Mouse (Mus musculus): ENCODE measurements around the gene Sec14l1. TPM values are rescaled to one million over a fixed set of nuclear protein-coding genes. Genes with fewer than 3 reads are reported as not detected.

The Sec14l1 gene
- polyA plus RNA-seq, 1 experiment from 2014 or later = 53.4 TPM

DNA sequence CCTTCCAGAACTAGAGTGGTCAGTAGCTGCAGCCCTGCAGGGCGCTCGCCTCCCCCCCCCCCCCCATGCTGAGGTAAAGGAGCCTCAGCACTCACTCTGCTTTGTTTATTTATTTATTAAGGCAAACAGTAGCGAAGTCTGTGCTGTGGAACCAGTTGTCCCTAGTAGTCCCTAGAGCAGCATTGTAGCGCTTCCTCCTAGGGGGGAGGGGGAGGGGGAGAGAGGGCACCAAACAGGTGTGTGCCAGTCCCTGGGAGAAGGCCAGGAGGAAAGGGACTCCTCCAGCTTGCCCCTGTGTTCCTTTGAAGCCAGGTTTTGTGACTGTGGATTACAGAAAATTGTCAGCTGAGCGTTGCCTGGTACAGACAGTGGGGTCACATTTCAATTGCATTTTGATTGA is 4.8 kb downstream of the Sec14l1 start:
- ATAC-seq (ENCODE audit: insufficient number of reproducible peaks, low FRiP score) = no peak
- H3K9me3 ChIP-seq (replicated peaks) = no peaks in the 10 kb centered on the region
- WGBS = 55% methylated on average over 5 of the region's 5 CpGs
- no peak overlapping the region for H3K4me3 ChIP-seq
- H3K27ac ChIP-seq (ENCODE audit: poor library complexity, severe bottlenecking) = peak overlapping the region; percentile 75
- H3K9ac ChIP-seq = peak overlapping the region; percentile 56; the same call in 1 of the 2 replicates
- H3K4me2 ChIP-seq = peak overlapping the region; percentile 18; the same call in 1 of the 2 replicates
- peaks cover 87% of the 10 kb centered on the region for H3K4me1 ChIP-seq (replicated peaks)
- no peaks in the 10 kb centered on the region for H3K27me3 ChIP-seq (replicated peaks)
- peaks cover 24% of the 10 kb centered on the region for H3K36me3 ChIP-seq

DNA sequence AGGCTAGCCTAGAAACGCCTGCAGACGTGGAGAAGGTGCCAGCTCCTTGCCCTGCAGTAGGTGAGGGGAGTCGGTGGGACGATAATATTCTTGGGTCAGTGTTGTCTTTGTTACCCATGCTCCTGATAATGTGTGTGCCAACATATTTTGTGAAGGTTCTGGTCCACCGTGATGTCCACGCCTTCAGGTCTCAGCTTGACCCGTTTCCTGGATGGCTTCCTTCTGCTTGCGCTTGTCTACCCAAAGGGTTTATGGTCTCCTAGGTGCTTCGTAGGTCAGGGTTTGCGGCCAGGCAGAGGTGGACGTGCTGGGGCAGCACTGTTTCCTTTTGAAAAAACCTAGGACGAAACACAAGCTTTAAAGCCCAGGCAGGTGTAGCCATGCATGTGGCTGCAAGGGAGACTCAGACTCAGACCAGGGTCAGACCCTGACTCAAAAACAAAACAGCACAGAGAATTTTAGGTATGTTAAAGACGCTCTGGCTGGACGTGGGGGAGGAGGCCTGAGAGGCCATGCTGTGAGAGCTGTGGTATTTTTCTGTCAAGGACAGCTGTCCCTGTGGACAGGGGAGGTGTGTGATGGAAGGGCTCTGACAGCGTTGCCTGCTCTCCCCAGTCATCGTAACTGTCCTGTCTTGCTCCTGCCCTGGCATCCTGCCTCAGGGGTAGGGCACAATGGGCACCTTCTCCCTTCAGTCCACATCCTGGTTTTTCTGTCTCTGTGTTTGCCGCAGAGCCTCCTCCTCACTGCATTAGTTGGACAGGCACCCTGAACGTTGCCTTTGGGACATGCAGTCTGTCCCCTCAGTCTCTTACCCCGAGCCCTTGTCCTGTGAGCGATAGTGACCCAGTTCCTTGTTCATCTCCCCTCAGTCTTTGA is 5.6 kb downstream of the Sec14l1 start:
- ATAC-seq (ENCODE audit: insufficient number of reproducible peaks, low FRiP score) = no peak
- no peaks in the 10 kb centered on the region for H3K27me3 ChIP-seq (replicated peaks)
- peaks cover 24% of the 10 kb centered on the region for H3K36me3 ChIP-seq
- H3K4me2 ChIP-seq = peak overlapping the region; percentile 30
- peak overlapping the region; percentile 75 for H3K27ac ChIP-seq (ENCODE audit: poor library complexity, severe bottlenecking)
- no peaks in the 10 kb centered on the region for H3K9me3 ChIP-seq (replicated peaks)
- H3K9ac ChIP-seq = peak overlapping the region; percentile 53
- peaks cover 94% of the 10 kb centered on the region for H3K4me1 ChIP-seq (replicated peaks)
- 31% methylated on average over 20 of the region's 20 CpGs for WGBS
- no peak overlapping the region for H3K4me3 ChIP-seq

DNA sequence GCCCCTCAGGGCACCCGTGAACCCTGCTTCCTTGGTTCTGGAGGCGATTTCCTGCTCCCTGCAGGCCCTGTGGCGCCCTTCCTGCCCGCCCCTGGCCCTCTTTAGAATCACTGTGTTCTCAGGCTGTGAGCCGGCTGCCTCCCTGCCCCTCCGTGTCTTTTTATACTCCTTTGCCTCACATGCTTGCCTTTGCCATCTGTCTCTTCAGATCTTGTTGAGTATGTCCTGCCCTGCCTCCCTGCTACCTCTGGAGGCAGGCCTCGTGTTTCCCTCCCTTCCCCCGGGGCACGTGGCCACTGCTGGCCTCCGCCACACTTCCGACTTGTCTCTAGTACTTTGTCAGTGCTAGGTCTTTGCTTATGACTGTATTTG is 6.2 kb downstream of the Sec14l1 start:
- peaks cover 24% of the 10 kb centered on the region for H3K36me3 ChIP-seq
- peak overlapping the region; percentile 75 for H3K27ac ChIP-seq (ENCODE audit: poor library complexity, severe bottlenecking)
- whole genome bisulfite sequencing = 26% methylated on average over 11 of the region's 11 CpGs
- ATAC-seq (ENCODE audit: insufficient number of reproducible peaks, low FRiP score) = no peak
- H3K27me3 ChIP-seq (replicated peaks) = no peaks in the 10 kb centered on the region
- H3K9ac ChIP-seq = peak overlapping the region; percentile 53
- H3K4me1 ChIP-seq (replicated peaks) = peaks cover 98% of the 10 kb centered on the region
- no peaks in the 10 kb centered on the region for H3K9me3 ChIP-seq (replicated peaks)
- no peak overlapping the region for H3K4me3 ChIP-seq
- H3K4me2 ChIP-seq = peak overlapping the region; percentile 30

DNA sequence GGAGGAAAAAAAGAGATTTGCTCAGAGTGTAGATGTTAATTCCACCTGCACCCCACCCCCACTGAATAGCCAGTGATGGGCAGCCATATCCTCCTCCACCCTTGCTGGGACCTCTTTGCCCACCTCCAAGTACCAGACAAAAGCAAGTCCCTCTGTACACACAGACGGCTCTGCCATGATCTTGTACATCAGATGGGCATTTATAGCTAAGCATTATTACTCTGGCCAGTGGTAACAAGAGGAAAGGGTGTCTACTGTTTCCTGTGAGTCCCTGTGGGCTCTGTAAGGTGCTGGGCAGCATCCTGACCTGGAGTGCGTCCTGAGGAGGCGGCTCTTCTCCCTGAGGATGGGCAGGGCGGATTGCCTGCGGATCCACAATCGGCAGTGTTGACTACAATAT is 7.0 kb downstream of the Sec14l1 start:
- H3K27ac ChIP-seq (ENCODE audit: poor library complexity, severe bottlenecking) = no peak overlapping the region
- no peak overlapping the region for H3K4me2 ChIP-seq
- WGBS = 85% methylated on average over 6 of the region's 6 CpGs
- H3K9me3 ChIP-seq (replicated peaks) = no peaks in the 10 kb centered on the region
- H3K27me3 ChIP-seq (replicated peaks) = no peaks in the 10 kb centered on the region
- no peak overlapping the region for H3K4me3 ChIP-seq
- no peak overlapping the region for H3K9ac ChIP-seq
- H3K36me3 ChIP-seq = peaks cover 24% of the 10 kb centered on the region
- ATAC-seq (ENCODE audit: insufficient number of reproducible peaks, low FRiP score) = no peak
- H3K4me1 ChIP-seq (replicated peaks) = peaks cover 98% of the 10 kb centered on the region

DNA sequence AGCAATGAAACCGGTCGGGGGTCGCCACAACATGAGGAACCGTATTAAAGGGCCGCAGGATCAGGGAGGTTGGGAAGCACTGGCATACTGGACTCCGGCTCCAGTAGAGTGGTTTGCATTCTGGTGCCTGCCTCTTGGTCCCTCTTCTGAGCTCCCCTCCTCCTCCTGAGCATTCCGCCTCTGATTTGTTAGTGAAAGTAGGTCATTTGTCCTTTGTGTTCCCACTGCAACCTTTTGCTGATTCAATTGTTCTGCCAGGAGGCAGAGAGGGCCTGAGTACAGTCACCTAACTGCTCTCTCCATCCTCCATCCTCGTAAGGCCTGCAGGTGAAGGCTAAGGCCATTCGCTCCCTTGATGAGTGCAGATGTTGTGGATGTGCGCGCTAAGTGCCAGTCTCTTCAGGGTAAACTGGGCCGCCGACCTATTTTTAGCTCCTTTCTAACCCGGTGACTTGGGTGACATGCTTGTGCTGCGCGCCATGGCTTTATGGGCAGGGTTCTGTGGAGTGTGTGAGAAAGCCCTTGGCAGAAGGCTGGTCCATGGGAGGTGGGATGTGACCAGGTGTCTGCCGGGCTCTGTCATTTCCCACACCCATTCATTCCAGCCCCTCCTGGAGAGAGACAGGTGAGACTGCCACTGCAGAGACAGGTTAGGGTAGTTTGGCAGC is 8.6 kb downstream of the Sec14l1 start:
- Histone ChIP-seq H3K4me3 (no peak overlapping the region), H3K36me3 (peaks cover 11% of the 10 kb centered on the region), H3K27me3 (replicated peaks) (no peaks in the 10 kb centered on the region), H3K27ac (ENCODE audit: poor library complexity, severe bottlenecking) (peak overlapping the region; percentile 82), H3K4me1 (replicated peaks) (peaks cover 98% of the 10 kb centered on the region), H3K9me3 (replicated peaks) (no peaks in the 10 kb centered on the region), H3K4me2 (peak overlapping the region; percentile 46), H3K9ac (peak overlapping the region; percentile 56; the same call in 1 of the 2 replicates)
- WGBS = 68% methylated on average over 17 of the region's 17 CpGs
- ATAC-seq (ENCODE audit: insufficient number of reproducible peaks, low FRiP score) = no peak

DNA sequence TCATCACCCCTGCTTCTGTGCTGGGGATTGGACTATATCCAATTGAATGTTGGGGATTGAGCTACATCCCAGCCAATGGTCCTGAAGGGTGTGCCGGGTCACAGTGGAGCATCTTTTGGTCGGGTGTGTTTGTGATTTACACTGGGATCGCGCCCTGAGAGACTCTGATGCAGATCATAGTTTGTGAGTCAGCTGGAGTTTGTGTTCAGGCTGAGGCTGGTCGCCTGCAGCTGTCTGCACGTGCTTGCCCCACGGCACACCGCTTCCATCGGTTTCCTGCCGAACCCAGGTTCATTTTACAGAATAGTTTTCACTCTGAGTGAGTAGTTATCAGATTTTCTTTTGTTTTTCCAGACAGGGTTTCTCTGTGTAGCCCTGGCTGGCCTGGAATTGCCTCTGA is 9.6 kb downstream of the Sec14l1 start:
- no peak for ATAC-seq (ENCODE audit: insufficient number of reproducible peaks, low FRiP score)
- H3K9ac ChIP-seq = no peak overlapping the region
- 62% methylated on average over 10 of the region's 10 CpGs for WGBS
- 0 out of 2 replicates have a peak overlapping the region, but pooled peaks have one; percentile 46 for H3K4me2 ChIP-seq
- H3K4me3 ChIP-seq = no peak overlapping the region
- peak overlapping the region; percentile 82 for H3K27ac ChIP-seq (ENCODE audit: poor library complexity, severe bottlenecking)
- H3K4me1 ChIP-seq (replicated peaks) = peaks cover 98% of the 10 kb centered on the region
- H3K36me3 ChIP-seq = peaks cover 11% of the 10 kb centered on the region
- no peaks in the 10 kb centered on the region for H3K27me3 ChIP-seq (replicated peaks)
- H3K9me3 ChIP-seq (replicated peaks) = no peaks in the 10 kb centered on the region

DNA sequence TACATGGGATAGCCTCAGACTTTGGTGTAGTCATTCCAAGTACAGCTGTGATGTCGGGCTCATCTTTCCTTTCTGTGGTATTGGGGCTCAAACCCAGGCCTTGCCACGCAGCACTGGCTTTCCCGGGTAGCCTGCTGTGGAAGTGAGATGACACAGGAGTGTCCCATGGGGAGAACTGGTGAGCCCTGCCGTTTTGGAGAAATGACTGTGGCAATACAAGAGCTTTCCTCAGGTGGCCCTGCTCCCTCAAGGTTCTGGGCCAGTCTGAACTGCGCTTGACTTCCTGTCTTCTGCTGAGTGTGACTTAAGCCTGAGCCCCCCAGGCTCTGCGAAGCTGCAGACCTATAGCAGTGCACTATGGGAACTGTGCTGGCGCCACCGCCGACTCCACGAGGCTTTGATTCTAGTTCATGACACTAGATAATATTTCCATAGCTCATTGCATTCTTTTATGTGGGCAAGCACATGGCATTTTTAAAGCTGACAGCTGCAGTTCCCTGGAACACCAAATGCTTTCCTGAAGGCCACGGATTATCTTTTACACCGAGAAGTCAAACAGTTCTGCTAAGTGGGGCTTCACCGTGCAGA is 12.4 kb downstream of the Sec14l1 start:
- H3K27ac ChIP-seq (ENCODE audit: poor library complexity, severe bottlenecking) = peak overlapping the region; percentile 97
- H3K4me2 ChIP-seq = peak overlapping the region; percentile 51
- H3K9me3 ChIP-seq (replicated peaks) = no peaks in the 10 kb centered on the region
- H3K9ac ChIP-seq = peak overlapping the region; percentile 28
- peaks cover 87% of the 10 kb centered on the region for H3K4me1 ChIP-seq (replicated peaks)
- no peaks in the 10 kb centered on the region for H3K27me3 ChIP-seq (replicated peaks)
- ATAC-seq (ENCODE audit: insufficient number of reproducible peaks, low FRiP score) = 0 out of 2 replicates have a peak, but pooled peaks have one; percentile 34
- 35% methylated on average over 13 of the region's 13 CpGs for WGBS
- H3K36me3 ChIP-seq = peaks cover 4% of the 10 kb centered on the region; the same call in 1 of the 2 replicates
- H3K4me3 ChIP-seq = no peak overlapping the region

DNA sequence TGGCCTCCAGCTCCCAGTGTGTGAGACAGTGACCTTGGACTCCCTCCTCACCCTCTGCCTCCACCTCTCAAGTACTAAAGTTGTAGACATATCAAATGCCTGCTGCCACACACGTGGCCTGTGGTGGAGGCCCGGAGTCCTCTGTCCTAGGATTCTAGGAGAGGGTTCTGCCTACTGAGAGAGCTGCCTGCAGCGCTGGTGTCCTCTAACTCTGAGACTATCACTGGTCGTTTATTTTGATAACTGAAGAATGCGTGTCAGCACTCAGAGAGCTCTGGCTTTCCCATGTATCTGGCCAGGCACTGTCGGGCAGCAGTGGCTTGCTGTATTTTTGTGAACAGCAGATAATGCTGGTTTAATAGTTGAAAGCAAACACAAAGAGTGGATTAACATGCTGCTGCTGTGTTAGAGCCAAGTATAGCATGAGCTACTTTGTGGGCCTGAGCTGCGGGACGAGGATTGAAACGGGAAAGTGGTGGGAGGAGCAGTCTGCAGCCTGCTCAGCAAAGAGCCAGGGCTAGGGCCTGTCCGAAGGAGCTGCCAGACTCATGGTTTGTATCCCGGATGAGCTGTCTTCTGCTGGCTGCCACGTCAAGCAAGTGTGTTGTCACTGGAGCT is 13.1 kb downstream of the Sec14l1 start:
- 12% methylated on average over 12 of the region's 12 CpGs for WGBS

DNA sequence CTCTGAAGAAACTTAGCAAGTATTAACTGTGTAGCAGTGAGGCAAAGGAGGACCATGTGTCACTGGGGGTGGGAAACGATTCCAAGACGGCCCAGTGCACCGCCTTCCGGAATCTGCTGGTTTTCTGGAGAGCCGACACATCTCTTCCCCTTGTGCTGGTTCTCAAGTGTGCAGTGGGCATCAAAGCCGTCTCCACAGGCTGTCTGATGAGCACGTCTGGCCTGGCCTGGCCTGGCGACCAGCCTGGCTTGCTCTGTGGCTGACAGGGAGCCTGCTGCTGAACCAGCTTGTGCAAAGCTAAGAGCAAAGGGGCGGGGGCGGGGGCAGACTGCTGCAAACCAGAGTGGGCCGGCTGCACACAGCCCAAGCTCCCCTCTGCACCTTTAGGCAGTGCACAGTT is 14.5 kb downstream of the Sec14l1 start:
- Histone ChIP-seq H3K27me3 (replicated peaks) (no peaks in the 10 kb centered on the region), H3K9ac (peak overlapping the region; percentile 57), H3K27ac (ENCODE audit: poor library complexity, severe bottlenecking) (peak overlapping the region; percentile 97), H3K36me3 (no peaks in the 10 kb centered on the region), H3K9me3 (replicated peaks) (no peaks in the 10 kb centered on the region), H3K4me1 (replicated peaks) (peaks cover 77% of the 10 kb centered on the region), H3K4me2 (no peak overlapping the region), H3K4me3 (no peak overlapping the region)
- WGBS = 46% methylated on average over 11 of the region's 11 CpGs
- no peak for ATAC-seq (ENCODE audit: insufficient number of reproducible peaks, low FRiP score)

More for the DNA sequence above, 13.1 kb downstream of the Sec14l1 start:
- Histone ChIP-seq H3K9me3 (replicated peaks) (no peaks in the 10 kb centered on the region), H3K4me2 (peak overlapping the region; percentile 51), H3K4me1 (replicated peaks) (peaks cover 80% of the 10 kb centered on the region), H3K27me3 (replicated peaks) (no peaks in the 10 kb centered on the region), H3K4me3 (no peak overlapping the region), H3K9ac (peak overlapping the region; percentile 57), H3K36me3 (no peaks in the 10 kb centered on the region), H3K27ac (ENCODE audit: poor library complexity, severe bottlenecking) (peak overlapping the region; percentile 97)
- peak; percentile 74 for ATAC-seq (ENCODE audit: insufficient number of reproducible peaks, low FRiP score)

DNA sequence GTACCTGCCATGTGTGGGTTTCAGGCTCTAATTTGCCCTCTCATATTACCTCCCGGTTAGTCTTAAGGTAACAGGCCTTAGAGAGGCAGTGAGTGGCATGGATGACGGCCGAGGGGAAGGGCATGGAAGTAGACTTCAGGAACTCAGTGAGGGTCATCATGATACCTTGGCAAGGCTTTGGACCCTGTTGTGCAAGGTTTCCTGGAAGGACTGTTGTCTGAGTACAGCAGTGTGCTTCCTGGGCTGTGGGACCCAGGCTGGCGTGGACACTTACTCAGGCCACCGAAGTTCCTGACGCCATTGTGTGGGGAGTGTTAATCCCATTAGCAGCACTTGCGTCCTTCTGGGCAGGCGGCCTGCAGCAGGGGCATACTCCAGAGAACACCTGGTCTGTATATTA is 15.1 kb downstream of the Sec14l1 start:
- Histone ChIP-seq H3K27ac (ENCODE audit: poor library complexity, severe bottlenecking) (peak overlapping the region; percentile 97), H3K4me3 (no peak overlapping the region), H3K4me1 (replicated peaks) (peaks cover 78% of the 10 kb centered on the region), H3K9me3 (replicated peaks) (no peaks in the 10 kb centered on the region), H3K27me3 (replicated peaks) (no peaks in the 10 kb centered on the region), H3K9ac (peak overlapping the region; percentile 57; the same call in 1 of the 2 replicates), H3K36me3 (no peaks in the 10 kb centered on the region), H3K4me2 (no peak overlapping the region)
- 83% methylated on average over 8 of the region's 8 CpGs for WGBS
- ATAC-seq (ENCODE audit: insufficient number of reproducible peaks, low FRiP score) = no peak

Measured in heart, embryonic 12.5 days (tissue).